Mouse (Mus musculus): ENCODE measurements around the gene Mrgpra3. TPM values are rescaled to one million over a fixed set of nuclear protein-coding genes. Genes with fewer than 3 reads are reported as not detected.

Gene Mrgpra3
- not detected for total RNA-seq (2021)
- not detected in 2 replicates for polyA plus RNA-seq (2012; rRNA removed)
- long read RNA-seq, result 0 reads

DNA sequence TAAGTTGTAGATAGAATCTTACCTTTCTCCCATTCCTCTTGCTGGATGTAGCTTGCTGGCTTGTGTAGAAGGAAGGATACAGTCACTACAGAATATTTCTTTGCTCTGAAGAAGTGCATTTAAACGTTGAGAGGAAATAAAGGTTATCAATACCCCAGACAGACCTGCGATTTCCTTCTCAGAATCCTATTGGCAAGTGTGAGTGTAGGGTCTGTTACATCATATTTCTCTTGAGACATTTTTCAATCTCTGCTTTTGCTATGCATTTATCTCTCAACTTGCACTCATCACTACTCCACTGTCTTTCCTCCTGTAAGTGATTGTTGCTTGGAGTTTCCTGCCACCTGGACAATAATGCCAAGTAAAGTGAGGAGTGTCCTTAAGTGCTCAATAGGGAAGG is at the start of gene Mrgpra3:
Gene Mrgpra3 (minus strand): TSS at position 101 of the 400 bp plus-strand sequence.
- no peak for DNase-seq

Other genes starting within 250 kb of the Mrgpra3 start
- gene Mrgpra1, start 247.1 kb downstream of the Mrgpra3 start, total RNA-seq (2021), result not detected
- gene Mrgpra1, start 247.1 kb downstream of the Mrgpra3 start, polyA plus RNA-seq (2012; rRNA removed), result not detected in 2 replicates
- not detected for gene Mrgpra2a, start 149.2 kb downstream of the Mrgpra3 start, total RNA-seq (2021)
- gene Mrgpra2a, start 149.2 kb downstream of the Mrgpra3 start, polyA plus RNA-seq (2012; rRNA removed), result not detected in 2 replicates
- gene Mrgpra2b, start 72.5 kb downstream of the Mrgpra3 start, total RNA-seq (2021), result not detected
- gene Mrgpra2b, start 72.5 kb downstream of the Mrgpra3 start, polyA plus RNA-seq (2012; rRNA removed), result 0.08 TPM in 1 of 2 replicates, not detected in the other